Mouse (Mus musculus): ENCODE data around the gene Faap100. TPM values are rescaled to one million over a fixed set of nuclear protein-coding genes. Genes with fewer than 3 reads are reported as not detected.

Faap100 gene
- polyA plus RNA-seq, 1 experiment from 2014 or later, result 36.7 TPM

- Histone ChIP-seq H3K4me3 (ENCODE audit: low read length) (no peak overlapping the region), H3K9ac (ENCODE audit: low read length) (no peak overlapping the region), H3K4me2 (ENCODE audit: low read depth, low read length) (no peak overlapping the region), H3K4me1 (replicated peaks; ENCODE audit: control insufficient read depth, insufficient read depth, low read length) (no peaks in the 10 kb centered on the region; the same call in 1 of the 2 replicates), H3K27ac (ENCODE audit: low read length) (no peak overlapping the region), H3K27me3 (ENCODE audit: control insufficient read depth, insufficient read depth, low read depth, low read length) (no peaks in the 10 kb centered on the region), H3K36me3 (ENCODE audit: control insufficient read depth, insufficient read depth, low read length) (0 out of 2 replicates have a peak, but pooled peaks cover 4% of the 10 kb centered on the region), H3K9me3 (ENCODE audit: control insufficient read depth, low read length) (no peaks in the 10 kb centered on the region)
- ATAC-seq (ENCODE audit: low read depth), result no peak
- 27% methylated on average over 7 of the region's 7 CpGs for WGBS
Observed at GRCm38 (mm10) chr11:120366443-120367027, 12.0 kb downstream of the Faap100 start.

- no peaks in the 10 kb centered on the region for H3K27me3 ChIP-seq (ENCODE audit: control insufficient read depth, insufficient read depth, low read depth, low read length)
- no peaks in the 10 kb centered on the region for H3K9me3 ChIP-seq (ENCODE audit: control insufficient read depth, low read length)
- no peak overlapping the region for H3K4me2 ChIP-seq (ENCODE audit: low read depth, low read length)
- no peaks in the 10 kb centered on the region for H3K36me3 ChIP-seq (ENCODE audit: control insufficient read depth, insufficient read depth, low read length)
- ATAC-seq (ENCODE audit: low read depth), result no peak
- no peak overlapping the region for H3K4me3 ChIP-seq (ENCODE audit: low read length)
- peaks cover 24% of the 10 kb centered on the region for H3K4me1 ChIP-seq (replicated peaks; ENCODE audit: control insufficient read depth, insufficient read depth, low read length)
- WGBS, result 79% methylated on average over 6 of the region's 6 CpGs
- no peak overlapping the region for H3K9ac ChIP-seq (ENCODE audit: low read length)
- H3K27ac ChIP-seq (ENCODE audit: low read length), result no peak overlapping the region
Observed at GRCm38 (mm10) chr11:120362891-120363290, 15.7 kb downstream of the Faap100 start.

GRCm38 (mm10) chr11:120361295-120361694 is 17.3 kb downstream of the Faap100 start, which contains the start of gene Fscn2:
Fscn2 (plus strand) TSS chr11:120361534.
- Histone ChIP-seq H3K9me3 (ENCODE audit: control insufficient read depth, low read length) (no peaks in the 10 kb centered on the region), H3K27ac (ENCODE audit: low read length) (no peak within 1 kb of the TSS), H3K4me3 (ENCODE audit: low read length) (no peak within 1 kb of the TSS), H3K9ac (ENCODE audit: low read length) (no peak within 1 kb of the TSS), H3K4me2 (ENCODE audit: low read depth, low read length) (no peak within 1 kb of the TSS), H3K27me3 (ENCODE audit: control insufficient read depth, insufficient read depth, low read depth, low read length) (no peaks in the 10 kb centered on the region), H3K4me1 (replicated peaks; ENCODE audit: control insufficient read depth, insufficient read depth, low read length) (peaks cover 33% of the 10 kb centered on the region), H3K36me3 (ENCODE audit: control insufficient read depth, insufficient read depth, low read length) (no peaks in the 10 kb centered on the region)
- ATAC-seq (ENCODE audit: low read depth), result no peak
- WGBS, result 57% methylated on average over 10 of the region's 10 CpGs

GRCm38 (mm10) chr11:120360755-120361154 is 17.8 kb downstream of the Faap100 start:
- no peak overlapping the region for H3K9ac ChIP-seq (ENCODE audit: low read length)
- WGBS, result 89% methylated on average over 5 of the region's 5 CpGs
- no peaks in the 10 kb centered on the region for H3K36me3 ChIP-seq (ENCODE audit: control insufficient read depth, insufficient read depth, low read length)
- no peak for ATAC-seq (ENCODE audit: low read depth)
- H3K9me3 ChIP-seq (ENCODE audit: control insufficient read depth, low read length), result no peaks in the 10 kb centered on the region
- no peak overlapping the region for H3K27ac ChIP-seq (ENCODE audit: low read length)
- no peak overlapping the region for H3K4me2 ChIP-seq (ENCODE audit: low read depth, low read length)
- no peaks in the 10 kb centered on the region for H3K27me3 ChIP-seq (ENCODE audit: control insufficient read depth, insufficient read depth, low read depth, low read length)
- H3K4me1 ChIP-seq (replicated peaks; ENCODE audit: control insufficient read depth, insufficient read depth, low read length), result peaks cover 36% of the 10 kb centered on the region
- H3K4me3 ChIP-seq (ENCODE audit: low read length), result no peak overlapping the region

- Histone ChIP-seq H3K36me3 (ENCODE audit: control insufficient read depth, insufficient read depth, low read length) (no peaks in the 10 kb centered on the region), H3K27ac (ENCODE audit: low read length) (no peak overlapping the region), H3K4me2 (ENCODE audit: low read depth, low read length) (no peak overlapping the region), H3K9me3 (ENCODE audit: control insufficient read depth, low read length) (no peaks in the 10 kb centered on the region), H3K9ac (ENCODE audit: low read length) (no peak overlapping the region), H3K4me3 (ENCODE audit: low read length) (no peak overlapping the region), H3K4me1 (replicated peaks; ENCODE audit: control insufficient read depth, insufficient read depth, low read length) (peaks cover 40% of the 10 kb centered on the region), H3K27me3 (ENCODE audit: control insufficient read depth, insufficient read depth, low read depth, low read length) (no peaks in the 10 kb centered on the region)
- 35% methylated on average over 8 of the region's 8 CpGs for WGBS
- no peak for ATAC-seq (ENCODE audit: low read depth)
Observed at GRCm38 (mm10) chr11:120360062-120360461, 18.5 kb downstream of the Faap100 start.

- no peaks in the 10 kb centered on the region for H3K9me3 ChIP-seq (ENCODE audit: control insufficient read depth, low read length)
- H3K4me2 ChIP-seq (ENCODE audit: low read depth, low read length), result no peak overlapping the region
- no peak overlapping the region for H3K27ac ChIP-seq (ENCODE audit: low read length)
- H3K9ac ChIP-seq (ENCODE audit: low read length), result 0 out of 2 replicates have a peak overlapping the region, but pooled peaks have one; percentile 9
- no peak for ATAC-seq (ENCODE audit: low read depth)
- no peaks in the 10 kb centered on the region for H3K27me3 ChIP-seq (ENCODE audit: control insufficient read depth, insufficient read depth, low read depth, low read length)
- WGBS, result 76% methylated on average over 6 of the region's 6 CpGs
- H3K4me3 ChIP-seq (ENCODE audit: low read length), result no peak overlapping the region
- no peaks in the 10 kb centered on the region for H3K36me3 ChIP-seq (ENCODE audit: control insufficient read depth, insufficient read depth, low read length)
- H3K4me1 ChIP-seq (replicated peaks; ENCODE audit: control insufficient read depth, insufficient read depth, low read length), result peaks cover 40% of the 10 kb centered on the region
Observed at GRCm38 (mm10) chr11:120359391-120359790, 19.2 kb downstream of the Faap100 start.

GRCm38 (mm10) chr11:120357791-120358401 is 20.7 kb downstream of the Faap100 start:
- no peak overlapping the region for H3K4me3 ChIP-seq (ENCODE audit: low read length)
- ATAC-seq (ENCODE audit: low read depth), result peak; percentile 86
- peak overlapping the region; percentile 40 for H3K9ac ChIP-seq (ENCODE audit: low read length)
- H3K4me1 ChIP-seq (replicated peaks; ENCODE audit: control insufficient read depth, insufficient read depth, low read length), result peaks cover 51% of the 10 kb centered on the region
- no peaks in the 10 kb centered on the region for H3K27me3 ChIP-seq (ENCODE audit: control insufficient read depth, insufficient read depth, low read depth, low read length)
- H3K27ac ChIP-seq (ENCODE audit: low read length), result peak overlapping the region; percentile 87
- WGBS, result 4% methylated on average over 10 of the region's 10 CpGs
- H3K4me2 ChIP-seq (ENCODE audit: low read depth, low read length), result peak overlapping the region; percentile 12; the same call in 1 of the 2 replicates
- no peaks in the 10 kb centered on the region for H3K36me3 ChIP-seq (ENCODE audit: control insufficient read depth, insufficient read depth, low read length)
- H3K9me3 ChIP-seq (ENCODE audit: control insufficient read depth, low read length), result no peaks in the 10 kb centered on the region

- Histone ChIP-seq H3K4me3 (ENCODE audit: low read length) (no peak overlapping the region), H3K27ac (ENCODE audit: low read length) (peak overlapping the region; percentile 87), H3K9ac (ENCODE audit: low read length) (no peak overlapping the region), H3K27me3 (ENCODE audit: control insufficient read depth, insufficient read depth, low read depth, low read length) (no peaks in the 10 kb centered on the region), H3K9me3 (ENCODE audit: control insufficient read depth, low read length) (no peaks in the 10 kb centered on the region), H3K4me1 (replicated peaks; ENCODE audit: control insufficient read depth, insufficient read depth, low read length) (peaks cover 61% of the 10 kb centered on the region), H3K4me2 (ENCODE audit: low read depth, low read length) (no peak overlapping the region), H3K36me3 (ENCODE audit: control insufficient read depth, insufficient read depth, low read length) (no peaks in the 10 kb centered on the region)
- no peak for ATAC-seq (ENCODE audit: low read depth)
- 94% methylated on average over 4 of the region's 4 CpGs for WGBS
Observed at GRCm38 (mm10) chr11:120356900-120357299, 21.7 kb downstream of the Faap100 start.

GRCm38 (mm10) chr11:120356319-120356840 is 22.2 kb downstream of the Faap100 start:
- peak overlapping the region; percentile 31; the same call in 1 of the 2 replicates for H3K27ac ChIP-seq (ENCODE audit: low read length)
- no peak overlapping the region for H3K4me3 ChIP-seq (ENCODE audit: low read length)
- no peak overlapping the region for H3K9ac ChIP-seq (ENCODE audit: low read length)
- peaks cover 65% of the 10 kb centered on the region for H3K4me1 ChIP-seq (replicated peaks; ENCODE audit: control insufficient read depth, insufficient read depth, low read length)
- no peaks in the 10 kb centered on the region for H3K9me3 ChIP-seq (ENCODE audit: control insufficient read depth, low read length)
- no peaks in the 10 kb centered on the region for H3K27me3 ChIP-seq (ENCODE audit: control insufficient read depth, insufficient read depth, low read depth, low read length)
- no peak for ATAC-seq (ENCODE audit: low read depth)
- H3K36me3 ChIP-seq (ENCODE audit: control insufficient read depth, insufficient read depth, low read length), result no peaks in the 10 kb centered on the region; the same call in 1 of the 2 replicates
- no peak overlapping the region for H3K4me2 ChIP-seq (ENCODE audit: low read depth, low read length)
- 68% methylated on average over 15 of the region's 15 CpGs for WGBS
